Mouse (Mus musculus): ENCODE data around the gene Cd300lf.

Cd300lf gene

GRCm38 (mm10) chr11:115106638-115107037 is 27.2 kb downstream of the Cd300lf start:
- no peak for DNase-seq (ENCODE audit: low read depth, low spot score)

DNA sequence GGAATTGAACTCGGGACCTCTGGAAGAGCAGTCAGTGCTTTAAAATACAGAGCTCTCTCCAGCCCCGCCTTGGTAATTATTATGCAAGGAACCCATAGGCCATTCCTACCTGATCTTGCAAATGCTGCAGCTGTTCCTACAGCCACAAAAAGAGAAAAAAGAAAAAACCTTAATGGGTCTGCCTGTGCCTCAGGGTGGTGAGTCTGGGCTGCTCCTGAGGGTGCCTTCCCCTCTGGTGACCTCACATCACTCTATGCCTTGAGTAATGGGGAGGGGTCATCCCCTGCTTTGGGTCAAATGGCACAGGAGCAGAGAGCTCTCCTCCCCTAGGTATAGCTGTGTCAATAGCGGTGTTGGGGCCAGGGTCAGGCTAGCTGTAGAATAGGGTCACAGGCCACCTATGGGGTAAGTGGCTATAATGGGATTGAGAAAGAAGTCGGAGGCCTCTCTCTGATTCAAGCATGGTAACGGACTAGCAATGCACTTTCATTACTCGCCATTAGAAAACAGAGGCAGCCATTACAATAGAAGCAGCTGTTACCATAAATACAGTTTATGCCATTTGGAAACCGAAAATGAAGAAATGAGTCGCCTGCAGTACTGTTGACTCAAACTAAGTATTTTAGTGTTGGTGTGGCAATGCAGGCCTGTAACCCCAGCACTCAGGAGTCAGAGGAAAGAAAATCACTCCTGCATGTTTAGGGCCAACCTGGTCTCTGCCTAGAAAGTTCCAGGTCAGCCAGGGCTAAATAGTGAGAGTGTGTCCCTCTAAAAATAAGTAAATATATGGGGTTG is 28.8 kb downstream of the Cd300lf start:
- no peak for DNase-seq (ENCODE audit: low read depth, low spot score)

- DNase-seq (ENCODE audit: low read depth, low spot score), result no peak
These were observed 30.1 kb downstream of the Cd300lf start for GRCm38 (mm10) chr11:115103470-115104413.

DNA sequence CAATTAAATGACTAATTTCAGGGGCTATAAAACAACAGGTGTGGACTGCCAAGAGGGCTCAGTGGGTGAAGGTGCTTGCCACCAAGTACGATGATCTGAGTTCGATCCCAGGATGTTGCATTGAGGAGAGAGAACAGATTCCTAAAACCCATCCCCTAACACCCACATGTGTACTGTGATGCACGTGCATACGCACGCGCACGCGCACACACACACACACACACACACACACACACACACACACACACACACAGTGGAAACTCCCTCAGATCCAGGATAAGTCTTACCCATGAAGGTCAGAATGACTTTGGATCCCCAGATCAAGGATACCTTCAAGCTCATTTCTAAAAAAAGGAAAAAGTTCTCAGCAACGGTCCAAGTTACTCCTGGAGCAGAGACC is 31.7 kb downstream of the Cd300lf start:
- DNase-seq (ENCODE audit: low read depth, low spot score), result no peak

GRCm38 (mm10) chr11:115101615-115102051 is 32.2 kb downstream of the Cd300lf start:
- DNase-seq (ENCODE audit: low read depth, low spot score), result no peak

DNA sequence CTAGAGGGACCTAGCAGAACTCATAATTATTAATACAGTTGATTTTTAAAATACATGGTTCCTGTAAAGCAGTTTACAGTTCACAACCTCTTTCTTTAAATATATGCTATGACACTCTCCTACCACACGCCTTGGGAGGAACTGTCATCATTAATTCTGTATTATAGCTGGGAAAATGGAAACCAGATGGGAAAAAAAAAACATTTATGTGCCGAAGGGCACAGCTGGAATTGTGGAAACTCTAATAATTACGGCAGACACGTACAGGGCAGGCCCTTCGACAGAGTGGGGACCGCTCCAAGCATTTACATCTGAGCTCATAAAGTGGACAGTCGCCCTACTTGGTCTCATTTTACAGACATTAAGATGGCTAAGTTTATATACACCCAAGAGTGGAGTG is 33.1 kb downstream of the Cd300lf start:
- DNase-seq (ENCODE audit: low read depth, low spot score), result no peak

DNA sequence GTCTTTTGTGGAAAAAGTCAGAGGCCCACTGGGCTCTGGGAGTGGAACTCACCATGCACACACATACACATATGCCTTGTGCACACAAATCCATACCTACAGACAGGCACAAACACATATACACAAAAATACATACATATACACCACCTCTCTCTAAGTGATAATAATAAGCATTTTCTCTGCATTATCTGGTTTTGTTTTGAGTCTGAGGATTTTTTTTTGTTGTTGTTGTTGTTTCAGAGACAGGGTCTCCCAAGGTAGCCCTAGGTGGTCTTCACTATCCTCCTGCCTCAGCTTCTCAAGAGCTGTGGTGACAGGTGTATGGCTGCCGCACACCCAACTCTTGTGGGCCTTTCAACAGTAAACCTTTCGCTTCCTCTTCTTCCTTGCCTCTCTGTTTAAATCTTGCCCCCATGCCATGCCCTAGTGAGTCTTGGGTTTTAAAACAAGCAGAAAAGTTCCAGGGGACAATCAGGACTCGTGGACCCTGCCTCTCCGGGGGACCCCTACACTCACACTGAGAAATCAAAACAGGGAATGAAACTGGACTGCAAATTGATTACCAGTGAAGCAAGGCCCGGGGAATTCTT is 33.7 kb downstream of the Cd300lf start:
- no peak for DNase-seq (ENCODE audit: low read depth, low spot score)

DNA sequence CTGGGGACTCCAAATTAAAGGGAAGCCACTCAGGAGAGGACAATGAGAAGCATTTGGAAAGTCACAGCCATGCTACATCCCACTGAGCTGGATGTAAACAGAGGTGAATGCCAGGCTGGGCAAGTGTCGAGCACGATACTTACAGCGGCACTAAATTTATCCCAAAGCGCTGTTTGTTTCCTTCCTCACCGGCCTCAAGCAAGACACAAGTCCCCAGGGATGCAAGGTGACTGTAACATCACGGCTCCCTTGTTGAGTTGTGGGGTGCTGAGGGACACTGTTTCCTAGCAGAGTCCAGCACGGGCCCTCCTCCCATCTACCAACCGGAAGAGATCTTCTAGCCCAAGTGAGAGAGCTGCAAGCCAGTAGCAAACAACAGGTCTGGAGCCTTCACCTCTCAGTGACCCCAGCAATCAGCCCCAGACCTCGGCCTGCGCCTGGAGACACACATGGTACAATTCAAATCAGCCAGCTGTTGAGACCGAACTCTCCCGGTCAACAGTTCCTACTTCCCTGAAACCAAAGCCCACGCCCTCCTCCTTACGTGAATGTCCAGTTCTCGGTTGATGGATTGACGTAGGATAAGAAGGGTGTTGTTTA is 34.5 kb downstream of the Cd300lf start:
- DNase-seq (ENCODE audit: low read depth, low spot score), result no peak

- DNase-seq (ENCODE audit: low read depth, low spot score), result no peak
These were observed 35.4 kb downstream of the Cd300lf start for GRCm38 (mm10) chr11:115098203-115098932.

GRCm38 (mm10) chr11:115092140-115092539 is 41.7 kb downstream of the Cd300lf start:
- no peak for DNase-seq (ENCODE audit: low read depth, low spot score)

DNA sequence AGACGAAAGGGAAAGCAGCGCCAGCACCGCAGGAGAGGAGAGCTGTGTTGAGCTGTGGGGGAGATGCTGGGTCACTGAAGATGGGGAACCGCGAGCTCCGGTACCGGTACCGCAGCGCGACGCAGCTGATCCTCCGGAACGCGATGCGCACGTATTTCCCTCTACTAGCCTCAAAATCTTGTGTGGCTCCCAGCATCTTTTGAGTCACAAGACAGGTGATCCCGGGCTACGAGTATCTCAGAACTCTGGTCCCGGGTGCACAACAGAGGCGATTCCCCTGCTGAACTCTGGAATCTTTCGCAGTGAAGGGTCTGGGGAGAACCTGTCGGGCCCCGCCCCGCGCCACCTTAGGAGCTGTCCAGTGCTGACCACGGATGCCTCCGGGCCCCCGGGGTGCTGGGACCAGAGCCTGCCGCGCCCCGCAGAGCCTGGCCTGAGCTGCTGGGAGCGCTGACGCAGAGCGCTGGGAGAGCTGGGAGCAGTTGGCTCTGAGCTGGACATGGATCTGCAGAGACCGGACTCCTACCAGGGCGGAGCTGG is 42.4 kb downstream of the Cd300lf start, which contains the start of gene Rab37:
TSS of gene Rab37 (plus strand) at position 70 of the 540 bp plus-strand sequence.
- peak; percentile 15 for DNase-seq (ENCODE audit: low read depth, low spot score)

DNA sequence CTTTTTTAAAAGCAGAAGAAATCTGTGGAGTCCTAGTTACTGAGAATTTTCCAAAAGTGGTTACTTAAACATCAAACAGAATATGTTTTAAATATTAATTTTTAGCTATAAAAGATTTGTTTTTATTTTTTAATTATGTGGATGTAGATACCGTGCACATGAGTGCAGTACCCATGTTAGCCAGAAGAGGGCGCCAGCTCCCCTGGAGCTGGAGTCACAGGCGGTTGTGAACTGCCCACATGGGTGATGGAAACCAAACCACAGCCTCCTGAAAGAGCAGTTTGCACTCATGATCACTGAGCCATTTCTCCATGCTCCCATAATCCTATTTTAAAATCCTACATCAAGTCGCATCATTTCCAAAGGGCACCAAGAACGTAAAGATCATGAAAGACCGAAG is 43.9 kb downstream of the Cd300lf start:
- peak; percentile 35 for DNase-seq (ENCODE audit: low read depth, low spot score)

GRCm38 (mm10) chr11:115086213-115086612 is 47.6 kb downstream of the Cd300lf start:
- no peak for DNase-seq (ENCODE audit: low read depth, low spot score)

GRCm38 (mm10) chr11:115085064-115085463 is 48.7 kb downstream of the Cd300lf start:
- DNase-seq (ENCODE audit: low read depth, low spot score), result no peak

DNA sequence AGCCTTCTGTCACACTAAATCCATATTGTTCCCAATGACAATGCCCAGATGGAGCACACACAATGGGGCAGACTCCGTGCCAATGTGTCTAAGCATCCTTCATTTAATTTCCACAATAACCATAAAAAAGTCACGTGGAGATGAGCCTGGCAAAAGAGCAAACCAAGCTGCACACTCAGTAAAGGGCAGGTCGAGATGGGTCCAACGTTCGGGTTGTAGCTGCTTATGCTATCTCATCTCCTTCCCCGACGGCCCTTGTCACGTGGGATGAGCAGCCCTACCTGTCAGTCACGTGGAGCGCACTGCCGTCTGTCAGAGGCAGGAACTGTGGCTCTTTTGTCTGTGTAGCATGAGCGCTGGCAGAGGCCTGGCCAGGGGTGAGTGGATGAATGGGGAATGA is 49.2 kb downstream of the Cd300lf start:
- no peak for DNase-seq (ENCODE audit: low read depth, low spot score)

DNA sequence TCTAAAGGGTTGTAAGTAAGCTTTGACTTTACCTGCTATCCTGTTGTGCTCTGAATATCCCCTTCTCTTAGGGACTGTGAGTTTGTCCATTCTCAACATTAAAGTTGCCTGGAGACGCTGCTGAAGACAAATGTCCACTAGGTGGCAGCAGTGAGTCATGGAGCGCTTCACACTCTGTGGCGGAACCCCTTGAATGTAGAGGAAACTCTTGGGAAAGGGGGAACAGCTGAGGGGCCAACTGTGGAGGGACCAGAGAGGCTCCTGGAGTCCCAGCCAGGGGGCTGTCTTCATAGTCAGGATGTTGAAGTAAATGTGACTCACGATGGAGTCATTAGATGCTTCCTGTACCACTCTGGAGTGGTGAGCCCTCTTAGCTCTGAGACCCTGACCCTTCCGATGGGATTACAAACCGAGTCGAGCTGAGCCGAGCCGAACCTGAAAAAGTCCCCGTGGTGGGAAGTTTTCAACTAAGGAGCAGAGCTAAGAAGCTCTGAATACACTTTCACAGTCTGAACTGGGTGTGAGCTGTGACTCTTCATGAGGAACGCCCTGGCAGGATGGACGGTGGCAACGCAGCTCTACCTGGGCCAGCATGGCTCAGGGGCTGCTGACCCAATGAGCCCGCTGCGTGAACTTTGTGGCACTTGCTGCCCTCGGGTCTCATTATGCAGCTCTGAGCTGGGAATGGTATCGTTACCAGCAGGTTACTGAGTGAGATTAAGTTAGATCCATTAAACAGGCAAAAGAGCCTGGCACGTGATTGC is 50.2 kb downstream of the Cd300lf start:
- DNase-seq (ENCODE audit: low read depth, low spot score), result peak; percentile 71

GRCm38 (mm10) chr11:115082196-115082595 is 51.6 kb downstream of the Cd300lf start:
- no peak for DNase-seq (ENCODE audit: low read depth, low spot score)

DNA sequence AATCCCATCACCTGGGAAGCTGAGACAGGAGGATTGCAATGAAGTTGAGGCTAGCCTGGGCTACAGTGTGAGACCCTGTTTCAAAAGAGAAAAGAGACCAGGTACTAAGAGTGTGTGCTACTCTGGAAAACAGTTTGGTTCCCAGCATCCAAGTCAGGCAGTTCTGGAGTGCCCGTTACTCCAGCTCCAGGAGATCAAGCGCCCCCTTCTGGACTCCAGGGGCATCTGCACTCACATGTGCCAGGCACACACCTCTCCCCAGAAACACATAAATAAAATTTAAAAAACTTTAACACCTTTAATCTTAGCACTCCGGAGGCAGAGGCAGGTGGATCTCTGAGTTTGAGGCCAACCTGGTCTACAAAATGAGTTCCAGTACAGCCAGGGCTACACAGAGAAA is 52.4 kb downstream of the Cd300lf start:
- DNase-seq (ENCODE audit: low read depth, low spot score), result no peak

DNA sequence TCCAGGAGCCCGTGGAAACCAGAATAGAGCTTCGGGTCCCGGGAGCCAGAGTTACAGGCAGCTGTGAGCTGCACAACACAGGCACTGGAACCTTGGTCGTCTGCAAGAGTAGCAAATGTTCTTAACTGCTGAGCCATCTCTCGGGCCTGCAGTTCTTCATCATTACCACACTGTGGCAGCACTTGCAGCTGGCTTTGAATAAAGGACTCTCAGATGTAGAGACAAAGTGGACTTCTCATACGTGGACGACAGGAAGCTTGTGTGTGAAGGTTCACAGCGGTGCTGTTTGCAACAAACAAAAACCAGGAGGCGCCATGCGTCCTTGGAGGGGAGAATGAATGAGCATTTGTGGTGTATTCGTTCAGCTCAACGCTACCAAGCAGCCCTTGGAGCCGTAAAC is 52.9 kb downstream of the Cd300lf start:
- DNase-seq (ENCODE audit: low read depth, low spot score), result peak; percentile 67

DNA sequence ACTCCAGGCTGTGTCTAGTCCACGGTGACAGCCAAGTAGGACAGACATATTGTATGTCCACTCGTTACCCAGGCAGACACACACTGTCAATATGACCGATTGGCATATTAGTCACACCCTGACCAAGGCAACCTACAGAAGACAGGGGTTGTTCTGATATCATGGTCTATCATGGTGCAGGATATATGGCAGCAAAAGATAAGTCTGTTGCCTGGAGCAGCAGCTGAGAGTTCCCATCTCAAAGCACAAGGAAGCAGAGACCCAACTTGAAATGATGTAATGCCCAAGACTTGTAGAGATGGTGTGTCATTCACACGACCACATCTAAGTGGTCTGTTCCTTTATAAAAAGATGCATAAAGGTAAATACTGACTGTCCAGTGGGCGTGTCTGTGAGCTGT is 55.1 kb downstream of the Cd300lf start:
- DNase-seq (ENCODE audit: low read depth, low spot score), result no peak
